Mouse (Mus musculus): ENCODE results near the gene B3gnt3. TPM values are rescaled to one million over a fixed set of nuclear protein-coding genes. Genes with fewer than 3 reads are reported as not detected.
A peak's percentile ranks its signal among the peaks of the same experiment; 100 is the strongest.

Gene B3gnt3
- total and polyA plus RNA-seq, 3 experiments, result 6.1 to 8.6 (median 6.4) TPM

DNA sequence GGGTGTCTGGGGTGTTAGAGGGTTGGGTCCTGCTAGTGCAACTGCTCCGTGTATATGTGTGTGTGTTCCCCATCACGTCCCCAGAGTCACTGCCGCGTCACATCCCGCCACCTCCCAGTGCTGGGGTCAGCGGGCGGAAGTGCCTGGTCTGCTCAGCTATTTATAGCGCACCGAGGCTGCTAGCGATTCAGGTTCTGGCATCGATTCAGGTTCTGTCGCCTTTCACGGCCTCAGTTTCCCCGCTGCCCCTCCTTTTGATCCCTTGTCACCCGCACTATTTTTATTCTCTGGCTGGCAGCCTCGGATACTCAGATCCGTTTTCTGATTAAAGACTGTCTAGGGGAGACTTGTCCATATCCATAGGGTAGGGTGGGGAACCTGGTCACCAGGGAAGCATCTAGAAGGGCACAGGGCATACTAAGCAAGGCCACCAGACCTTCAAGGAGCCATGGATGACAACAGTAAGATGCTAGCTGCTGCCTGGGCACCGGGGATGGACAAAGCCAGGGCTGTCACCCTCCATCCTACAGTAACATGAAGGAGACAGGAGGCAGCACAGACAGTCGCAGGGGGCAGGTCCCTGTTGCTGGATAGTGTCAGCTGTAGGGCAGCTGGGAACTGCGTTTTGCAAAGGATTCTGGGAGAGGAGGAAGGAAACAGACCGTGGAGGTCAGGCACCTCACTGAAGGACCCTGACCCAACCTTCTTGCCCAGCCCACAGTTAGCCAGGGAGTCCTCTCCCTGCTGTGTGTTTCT, 33.2 kb downstream of the B3gnt3 start:
- Histone ChIP-seq H3K4me1 (ENCODE audit: control insufficient read depth, insufficient read depth, low read length) (peaks cover 4% of the 10 kb centered on the region), H3K27ac (peak overlapping the region; percentile 62), H3K4me3 (peak overlapping the region; percentile 15; the same call in 1 of the 2 replicates), H3K36me3 (ENCODE audit: control insufficient read depth, insufficient read depth, low read length) (no peaks in the 10 kb centered on the region), H3K9ac (ENCODE audit: low read depth, low read length) (peak overlapping the region; percentile 30; the same call in 1 of the 2 replicates), H3K79me2 (replicated peaks; ENCODE audit: control insufficient read depth, insufficient read depth, low read length) (no peaks in the 10 kb centered on the region), H3K27me3 (ENCODE audit: control insufficient read depth, insufficient read depth, low read length) (no peaks in the 10 kb centered on the region)
- WGBS, result 2% methylated on average over 21 of the region's 21 CpGs
- intact Hi-C loops (cut with DNase I), result no loop called here
- TF ChIP-seq EP300 (IDR thresholded peaks at IDR 0.05; ENCODE audit: insufficient read depth, low read depth, low read length), result 0 out of 2 replicates have a peak, but pooled peaks have one; percentile 14
- TF ChIP-seq POLR2A (IDR thresholded peaks at IDR 0.05; ENCODE audit: insufficient read depth, low read depth, low read length), result peak; percentile 57; the same call in 1 of the 2 replicates
- no peak for TF ChIP-seq CTCF (IDR thresholded peaks at IDR 0.05)
- peak; percentile 60 to 69 for DNase-seq

DNA sequence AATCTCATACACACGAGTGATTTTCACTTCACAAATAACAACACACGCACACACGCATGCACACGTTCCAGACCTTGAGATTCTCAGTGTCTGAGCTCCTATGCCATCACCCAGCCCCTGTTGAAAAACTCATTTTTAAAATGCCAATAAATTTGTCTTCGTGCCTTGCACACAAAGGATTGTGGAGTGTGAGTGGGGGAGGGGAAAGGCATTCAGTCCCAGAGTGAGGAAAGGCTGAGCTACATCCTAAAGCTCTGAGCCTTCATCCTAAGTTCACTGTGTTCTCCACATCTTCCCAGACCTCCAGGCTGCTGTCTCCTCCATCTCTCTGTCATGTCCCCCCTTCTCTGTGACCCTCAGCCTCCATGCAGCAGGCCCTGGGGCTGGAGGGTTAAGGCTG, 34.3 kb downstream of the B3gnt3 start:
- H3K27me3 ChIP-seq (ENCODE audit: control insufficient read depth, insufficient read depth, low read length), result no peaks in the 10 kb centered on the region
- no peak overlapping the region for H3K9ac ChIP-seq (ENCODE audit: low read depth, low read length)
- 76% methylated on average over 5 of the region's 5 CpGs for WGBS
- TF ChIP-seq CTCF (IDR thresholded peaks at IDR 0.05) (no peak), POLR2A (IDR thresholded peaks at IDR 0.05; ENCODE audit: insufficient read depth, low read depth, low read length) (no peak), EP300 (IDR thresholded peaks at IDR 0.05; ENCODE audit: insufficient read depth, low read depth, low read length) (no peak)
- no peak for DNase-seq
- H3K4me3 ChIP-seq, result no peak overlapping the region
- H3K79me2 ChIP-seq (replicated peaks; ENCODE audit: control insufficient read depth, insufficient read depth, low read length), result no peaks in the 10 kb centered on the region
- intact Hi-C loops (cut with DNase I), result no loop called here
- no peak overlapping the region for H3K27ac ChIP-seq
- H3K36me3 ChIP-seq (ENCODE audit: control insufficient read depth, insufficient read depth, low read length), result no peaks in the 10 kb centered on the region
- peaks cover 4% of the 10 kb centered on the region for H3K4me1 ChIP-seq (ENCODE audit: control insufficient read depth, insufficient read depth, low read length)

DNA sequence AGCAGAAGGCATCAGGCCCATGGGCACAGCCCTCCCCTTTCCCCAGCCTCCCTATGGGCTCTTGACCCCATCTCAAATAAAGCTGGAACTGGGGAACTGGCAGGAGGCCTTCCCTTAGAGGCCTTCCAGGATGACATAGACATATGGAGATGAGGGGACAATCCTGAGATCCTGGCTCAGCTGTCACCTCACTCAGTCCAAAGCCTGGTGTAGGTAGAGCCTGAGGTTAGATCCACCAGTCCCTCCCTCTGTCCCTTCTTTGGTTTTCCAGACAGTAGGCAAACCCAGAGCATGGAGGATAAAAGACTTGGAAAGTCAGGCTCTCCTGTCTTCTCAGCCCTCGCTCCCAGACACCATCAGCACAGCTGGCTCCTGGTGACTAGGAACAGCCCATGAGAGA, 34.7 kb downstream of the B3gnt3 start:
- no peaks in the 10 kb centered on the region for H3K36me3 ChIP-seq (ENCODE audit: control insufficient read depth, insufficient read depth, low read length)
- no peaks in the 10 kb centered on the region for H3K27me3 ChIP-seq (ENCODE audit: control insufficient read depth, insufficient read depth, low read length)
- H3K4me1 ChIP-seq (ENCODE audit: control insufficient read depth, insufficient read depth, low read length), result peaks cover 4% of the 10 kb centered on the region
- TF ChIP-seq EP300 (IDR thresholded peaks at IDR 0.05; ENCODE audit: insufficient read depth, low read depth, low read length), result no peak
- TF ChIP-seq POLR2A (IDR thresholded peaks at IDR 0.05; ENCODE audit: insufficient read depth, low read depth, low read length), result no peak
- TF ChIP-seq CTCF (IDR thresholded peaks at IDR 0.05), result no peak
- WGBS, result 65% methylated on average over 1 of the region's 1 CpGs
- DNase-seq, result no peak
- intact Hi-C loops (cut with DNase I), result no loop called here
- no peaks in the 10 kb centered on the region for H3K79me2 ChIP-seq (replicated peaks; ENCODE audit: control insufficient read depth, insufficient read depth, low read length)
- H3K27ac ChIP-seq, result no peak overlapping the region
- no peak overlapping the region for H3K9ac ChIP-seq (ENCODE audit: low read depth, low read length)
- no peak overlapping the region for H3K4me3 ChIP-seq

DNA sequence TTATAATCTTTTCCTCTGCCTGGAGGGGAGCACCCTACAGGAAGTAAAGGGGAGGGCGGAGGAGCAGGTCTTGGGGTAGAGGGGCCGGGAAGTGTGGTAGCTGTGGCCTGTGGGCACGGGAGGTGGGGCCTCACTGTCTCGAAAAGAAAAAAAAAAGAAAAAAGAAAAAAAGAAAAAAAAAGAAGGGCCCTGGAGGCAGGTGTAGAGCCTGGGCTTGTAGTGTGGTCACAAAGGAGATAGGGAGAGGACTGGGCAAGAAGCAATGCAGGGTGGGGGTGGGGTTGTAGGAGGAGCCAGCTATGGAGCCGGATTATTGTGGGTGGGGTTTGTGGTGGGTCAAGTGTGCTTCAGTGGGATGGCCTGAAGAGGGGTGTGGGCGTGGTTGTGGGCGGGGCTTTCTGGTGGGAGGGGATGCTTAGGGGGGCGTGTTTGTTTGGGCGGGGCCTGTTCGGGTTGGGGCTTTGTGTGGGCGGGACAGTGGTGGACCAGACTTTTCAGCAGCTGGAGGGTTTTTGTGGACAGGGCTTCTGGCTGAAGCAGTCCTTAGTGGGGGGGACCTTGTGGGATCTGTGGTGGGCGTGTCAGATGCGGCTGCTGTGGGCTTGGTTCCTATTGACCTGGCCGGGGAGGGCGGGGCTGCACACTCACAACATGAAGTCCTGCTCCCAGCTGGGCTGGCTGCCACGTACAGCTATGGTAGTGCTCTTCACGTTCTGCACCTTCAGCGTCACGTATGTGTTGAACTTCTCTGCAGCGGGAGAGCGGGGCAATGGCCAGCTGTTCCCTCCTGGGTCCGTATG, 36.1 kb downstream of the B3gnt3 start:
- Histone ChIP-seq H3K79me2 (replicated peaks; ENCODE audit: control insufficient read depth, insufficient read depth, low read length) (no peaks in the 10 kb centered on the region), H3K4me1 (ENCODE audit: control insufficient read depth, insufficient read depth, low read length) (peaks cover 4% of the 10 kb centered on the region), H3K4me3 (no peak overlapping the region), H3K27ac (no peak overlapping the region), H3K36me3 (ENCODE audit: control insufficient read depth, insufficient read depth, low read length) (no peaks in the 10 kb centered on the region), H3K27me3 (ENCODE audit: control insufficient read depth, insufficient read depth, low read length) (no peaks in the 10 kb centered on the region; the same call in 1 of the 2 replicates), H3K9ac (ENCODE audit: low read depth, low read length) (no peak overlapping the region)
- WGBS, result 8% methylated on average over 21 of the region's 22 CpGs
- DNase-seq, result no peak
- TF ChIP-seq CTCF (IDR thresholded peaks at IDR 0.05), result no peak
- TF ChIP-seq EP300 (IDR thresholded peaks at IDR 0.05; ENCODE audit: insufficient read depth, low read depth, low read length), result no peak
- no peak for TF ChIP-seq POLR2A (IDR thresholded peaks at IDR 0.05; ENCODE audit: insufficient read depth, low read depth, low read length)
- intact Hi-C loops (cut with DNase I), result no loop called here

DNA sequence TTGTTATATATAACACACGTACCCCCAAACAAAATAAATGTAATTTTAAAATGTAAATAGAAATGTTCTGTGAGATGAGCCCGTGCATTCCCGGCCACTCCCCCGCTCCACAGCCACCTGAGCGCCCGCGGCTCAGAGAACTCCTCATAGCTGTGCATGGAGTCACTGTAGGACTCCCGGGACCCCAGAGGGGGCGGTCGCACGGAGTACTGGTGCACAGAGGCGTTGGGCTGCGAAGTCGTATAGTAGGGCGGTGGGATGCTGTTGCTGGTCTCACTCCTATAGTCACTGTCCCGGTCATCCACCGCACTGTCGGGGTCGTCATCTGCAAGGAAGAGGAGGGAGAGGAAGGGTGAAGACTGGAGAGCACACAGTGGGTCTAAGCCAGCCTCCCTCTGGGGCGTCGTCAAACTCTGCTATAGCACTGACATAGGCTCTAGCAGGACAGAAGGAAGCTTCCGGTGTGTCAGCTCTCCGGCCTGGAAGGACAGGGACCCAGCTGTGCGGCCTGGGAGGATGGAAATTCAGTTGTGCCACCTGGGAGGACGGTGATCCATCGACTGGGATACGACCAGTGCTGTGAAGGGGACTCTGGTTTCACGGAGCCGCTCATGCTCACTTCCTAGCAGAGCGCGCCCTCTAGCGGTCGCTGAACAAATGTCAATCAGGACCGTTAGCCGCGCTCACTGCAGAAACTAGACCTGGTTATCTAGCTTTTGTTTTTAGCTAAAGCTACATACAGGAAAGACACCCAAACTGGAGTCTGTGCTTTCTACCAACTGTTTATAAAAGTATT, 41.1 kb downstream of the B3gnt3 start:
- intact Hi-C loops (cut with DNase I), result loop anchor here (1.0 to 5.0 kb wide), 4 partner anchors 48 to 220 kb away; partner anchors contain the start of gene Colgalt1
- DNase-seq, result peak; percentile 82 to 88
- Histone ChIP-seq H3K4me1 (ENCODE audit: control insufficient read depth, insufficient read depth, low read length) (no peaks in the 10 kb centered on the region), H3K27me3 (ENCODE audit: control insufficient read depth, insufficient read depth, low read length) (no peaks in the 10 kb centered on the region; the same call in 1 of the 2 replicates), H3K27ac (no peak overlapping the region), H3K9ac (ENCODE audit: low read depth, low read length) (no peak overlapping the region), H3K79me2 (replicated peaks; ENCODE audit: control insufficient read depth, insufficient read depth, low read length) (no peaks in the 10 kb centered on the region), H3K4me3 (no peak overlapping the region), H3K36me3 (ENCODE audit: control insufficient read depth, insufficient read depth, low read length) (no peaks in the 10 kb centered on the region)
- 11% methylated on average over 36 of the region's 36 CpGs for WGBS
- TF ChIP-seq POLR2A (IDR thresholded peaks at IDR 0.05; ENCODE audit: insufficient read depth, low read depth, low read length) (no peak), CTCF (IDR thresholded peaks at IDR 0.05) (peak; percentile 97), EP300 (IDR thresholded peaks at IDR 0.05; ENCODE audit: insufficient read depth, low read depth, low read length) (peak; percentile 78; the same call in 1 of the 2 replicates)

Measured in heart, adult 2 months (tissue).